Mouse (Mus musculus) midbrain, embryonic 12.5 days (tissue): ENCODE measurements around the gene Ano6. TPM values are rescaled to one million over a fixed set of nuclear protein-coding genes. Genes with fewer than 3 reads are reported as not detected.

Source experiments
- ATAC-seq: fragments of 200-750 bp; cut with Nextera tagmentation; 2 replicates; pipeline ENCODE4 v1.8.0; 2017; ENCODE audit warnings: low read depth, moderate TSS enrichment, moderate library complexity; ENCODE audit not compliant: low FRiP score
- H3K27ac ChIP-seq: fragments of 300-500 bp; sonication (generic); replicated peaks from 2 replicates; pipeline ENCODE4 v1.5.1; 2016; ENCODE audit warnings: mild to moderate bottlenecking
- H3K27me3 ChIP-seq: fragments of 300-500 bp; sonication (generic); 2 replicates; pipeline ENCODE4 v1.6.1; 2016; ENCODE audit warnings: mild to moderate bottlenecking
- H3K36me3 ChIP-seq: fragments of 300-500 bp; sonication (generic); 2 replicates; pipeline ENCODE4 v1.6.1; 2016
- H3K4me1 ChIP-seq: fragments of 300-500 bp; sonication (generic); 2 replicates; pipeline ENCODE4 v1.6.1; 2016
- H3K4me2 ChIP-seq: fragments of 300-500 bp; sonication (generic); replicated peaks from 2 replicates; pipeline ENCODE4 v1.6.1; 2016; ENCODE audit warnings: mild to moderate bottlenecking, moderate library complexity
- H3K4me3 ChIP-seq: fragments of 300-500 bp; sonication (generic); 2 replicates; pipeline ENCODE4 v1.5.1; 2016; ENCODE audit warnings: mild to moderate bottlenecking
- H3K9ac ChIP-seq: fragments of 300-500 bp; sonication (generic); replicated peaks from 2 replicates; pipeline ENCODE4 v1.6.1; 2016; ENCODE audit warnings: mild to moderate bottlenecking, moderate library complexity
- H3K9me3 ChIP-seq: fragments of 300-500 bp; sonication (generic); 2 replicates; pipeline ENCODE4 v1.6.1; 2016; ENCODE audit warnings: mild to moderate bottlenecking
- WGBS: fragments of 180-500 bp; shearing (Covaris S2); methylation state at CpG from one replicate; pipeline ENCODE4 v1.1.7; 2016; 5-methylcytosine and 5-hydroxymethylcytosine counted together
- polyA plus RNA-seq: library from polyadenylated mRNA; unstranded; fragments of >200 nt; fragmentation: Nextera tagmentation; extraction: Ambion mirVana; gene quantifications from 2 replicates; pipeline ENCODE4 v1.2.1, GENCODE M21; 2016

Ano6 gene
- polyA plus RNA-seq, 1 experiment from 2014 or later: 35.8 TPM

GRCm38 (mm10) chr15:95757169-95757568, 33.5 kb upstream of the Ano6 start:
- 71% methylated on average over 10 of the region's 10 CpGs for WGBS
- Histone ChIP-seq H3K36me3 (no peaks in the 10 kb centered on the region), H3K4me2 (no peak overlapping the region), H3K4me3 (no peak overlapping the region), H3K4me1 (no peaks in the 10 kb centered on the region), H3K27ac (no peak overlapping the region), H3K27me3 (no peaks in the 10 kb centered on the region), H3K9me3 (no peaks in the 10 kb centered on the region), H3K9ac (no peak overlapping the region)
- no peak for ATAC-seq

- no peak for ATAC-seq
- no peak overlapping the region for H3K4me3 ChIP-seq
- 86% methylated on average over 5 of the region's 5 CpGs for WGBS
- H3K27me3 ChIP-seq: no peaks in the 10 kb centered on the region
- H3K27ac ChIP-seq: no peak overlapping the region
- H3K4me2 ChIP-seq: no peak overlapping the region
- no peaks in the 10 kb centered on the region for H3K4me1 ChIP-seq
- H3K9ac ChIP-seq: no peak overlapping the region
- H3K36me3 ChIP-seq: no peaks in the 10 kb centered on the region
- no peaks in the 10 kb centered on the region for H3K9me3 ChIP-seq
Observed at GRCm38 (mm10) chr15:95758069-95758468, 32.6 kb upstream of the Ano6 start.

- no peaks in the 10 kb centered on the region for H3K36me3 ChIP-seq
- H3K9ac ChIP-seq: no peak overlapping the region
- H3K27me3 ChIP-seq: no peaks in the 10 kb centered on the region
- no peak for ATAC-seq
- no peaks in the 10 kb centered on the region for H3K4me1 ChIP-seq
- WGBS: 86% methylated on average over 12 of the region's 12 CpGs
- no peak overlapping the region for H3K4me2 ChIP-seq
- H3K9me3 ChIP-seq: no peaks in the 10 kb centered on the region
- H3K4me3 ChIP-seq: no peak overlapping the region
- no peak overlapping the region for H3K27ac ChIP-seq
Observed at GRCm38 (mm10) chr15:95758696-95759434, 31.8 kb upstream of the Ano6 start.

- H3K4me2 ChIP-seq: no peak overlapping the region
- H3K27ac ChIP-seq: no peak overlapping the region
- no peaks in the 10 kb centered on the region for H3K27me3 ChIP-seq
- ATAC-seq: no peak
- no peak overlapping the region for H3K9ac ChIP-seq
- H3K36me3 ChIP-seq: no peaks in the 10 kb centered on the region
- 81% methylated on average over 6 of the region's 6 CpGs for WGBS
- no peaks in the 10 kb centered on the region for H3K4me1 ChIP-seq
- no peak overlapping the region for H3K4me3 ChIP-seq
- H3K9me3 ChIP-seq: no peaks in the 10 kb centered on the region
Observed at GRCm38 (mm10) chr15:95759857-95760256, 30.8 kb upstream of the Ano6 start.

- ATAC-seq: no peak
- Histone ChIP-seq H3K27me3 (no peaks in the 10 kb centered on the region), H3K4me2 (no peak overlapping the region), H3K4me1 (no peaks in the 10 kb centered on the region), H3K9ac (no peak overlapping the region), H3K9me3 (no peaks in the 10 kb centered on the region), H3K4me3 (no peak overlapping the region), H3K36me3 (no peaks in the 10 kb centered on the region), H3K27ac (no peak overlapping the region)
- WGBS: 74% methylated on average over 7 of the region's 7 CpGs
Observed at GRCm38 (mm10) chr15:95761420-95761819, 29.2 kb upstream of the Ano6 start.

GRCm38 (mm10) chr15:95762661-95763303, 27.9 kb upstream of the Ano6 start:
- no peak overlapping the region for H3K9ac ChIP-seq
- no peaks in the 10 kb centered on the region for H3K4me1 ChIP-seq
- no peak overlapping the region for H3K27ac ChIP-seq
- H3K9me3 ChIP-seq: no peaks in the 10 kb centered on the region
- H3K27me3 ChIP-seq: no peaks in the 10 kb centered on the region
- no peak overlapping the region for H3K4me3 ChIP-seq
- 36% methylated on average over 12 of the region's 12 CpGs for WGBS
- H3K36me3 ChIP-seq: no peaks in the 10 kb centered on the region
- peak; percentile 84 for ATAC-seq
- no peak overlapping the region for H3K4me2 ChIP-seq

- H3K36me3 ChIP-seq: no peaks in the 10 kb centered on the region
- no peak overlapping the region for H3K4me3 ChIP-seq
- no peak overlapping the region for H3K9ac ChIP-seq
- H3K4me1 ChIP-seq: no peaks in the 10 kb centered on the region
- H3K4me2 ChIP-seq: no peak overlapping the region
- H3K27me3 ChIP-seq: no peaks in the 10 kb centered on the region
- no peaks in the 10 kb centered on the region for H3K9me3 ChIP-seq
- no peak for ATAC-seq
- H3K27ac ChIP-seq: no peak overlapping the region
- 47% methylated on average over 6 of the region's 6 CpGs for WGBS
Observed at GRCm38 (mm10) chr15:95763464-95763863, 27.2 kb upstream of the Ano6 start.

- no peaks in the 10 kb centered on the region for H3K4me1 ChIP-seq
- no peaks in the 10 kb centered on the region for H3K36me3 ChIP-seq
- H3K9me3 ChIP-seq: no peaks in the 10 kb centered on the region
- no peak for ATAC-seq
- no peak overlapping the region for H3K4me2 ChIP-seq
- no peak overlapping the region for H3K4me3 ChIP-seq
- 94% methylated on average over 8 of the region's 8 CpGs for WGBS
- H3K27ac ChIP-seq: no peak overlapping the region
- H3K9ac ChIP-seq: no peak overlapping the region
- H3K27me3 ChIP-seq: no peaks in the 10 kb centered on the region
Observed at GRCm38 (mm10) chr15:95765271-95765670, 25.4 kb upstream of the Ano6 start.

GRCm38 (mm10) chr15:95765936-95766335, 24.7 kb upstream of the Ano6 start:
- Histone ChIP-seq H3K9me3 (no peaks in the 10 kb centered on the region), H3K27me3 (no peaks in the 10 kb centered on the region), H3K4me2 (no peak overlapping the region), H3K9ac (no peak overlapping the region), H3K27ac (no peak overlapping the region), H3K36me3 (no peaks in the 10 kb centered on the region), H3K4me1 (no peaks in the 10 kb centered on the region), H3K4me3 (no peak overlapping the region)
- ATAC-seq: no peak
- WGBS: 84% methylated on average over 6 of the region's 6 CpGs

- Histone ChIP-seq H3K9ac (no peak overlapping the region), H3K27me3 (no peaks in the 10 kb centered on the region), H3K36me3 (no peaks in the 10 kb centered on the region), H3K4me1 (no peaks in the 10 kb centered on the region), H3K4me3 (no peak overlapping the region), H3K9me3 (no peaks in the 10 kb centered on the region), H3K4me2 (no peak overlapping the region), H3K27ac (no peak overlapping the region)
- WGBS: 77% methylated on average over 7 of the region's 7 CpGs
- ATAC-seq: no peak
Observed at GRCm38 (mm10) chr15:95767825-95768224, 22.8 kb upstream of the Ano6 start.

GRCm38 (mm10) chr15:95768703-95769102, 21.9 kb upstream of the Ano6 start:
- H3K9me3 ChIP-seq: no peaks in the 10 kb centered on the region
- no peaks in the 10 kb centered on the region for H3K4me1 ChIP-seq
- H3K36me3 ChIP-seq: no peaks in the 10 kb centered on the region
- H3K27me3 ChIP-seq: no peaks in the 10 kb centered on the region
- H3K27ac ChIP-seq: no peak overlapping the region
- no peak for ATAC-seq
- WGBS: 90% methylated on average over 5 of the region's 5 CpGs
- H3K4me3 ChIP-seq: no peak overlapping the region
- H3K9ac ChIP-seq: no peak overlapping the region
- no peak overlapping the region for H3K4me2 ChIP-seq

- no peaks in the 10 kb centered on the region for H3K27me3 ChIP-seq
- 81% methylated on average over 4 of the region's 4 CpGs for WGBS
- no peaks in the 10 kb centered on the region for H3K9me3 ChIP-seq
- no peak overlapping the region for H3K4me2 ChIP-seq
- H3K27ac ChIP-seq: no peak overlapping the region
- H3K9ac ChIP-seq: no peak overlapping the region
- no peak overlapping the region for H3K4me3 ChIP-seq
- no peaks in the 10 kb centered on the region for H3K36me3 ChIP-seq
- H3K4me1 ChIP-seq: no peaks in the 10 kb centered on the region
- no peak for ATAC-seq
Observed at GRCm38 (mm10) chr15:95769576-95769975, 21.1 kb upstream of the Ano6 start.
